Mouse (Mus musculus) yolk sac, embryonic 10.5 days (tissue): ENCODE measurements around the gene Abcc9.

Experiments used
- DNase-seq: peaks from one replicate; pipeline ENCODE4 v3.0.0-alpha.2; 2017; ENCODE audit warnings: low spot score

Gene Abcc9

GRCm38 (mm10) chr6:142614324-142614723 lies 87.8 kb downstream of the Abcc9 start:
- no peak for DNase-seq

DNA sequence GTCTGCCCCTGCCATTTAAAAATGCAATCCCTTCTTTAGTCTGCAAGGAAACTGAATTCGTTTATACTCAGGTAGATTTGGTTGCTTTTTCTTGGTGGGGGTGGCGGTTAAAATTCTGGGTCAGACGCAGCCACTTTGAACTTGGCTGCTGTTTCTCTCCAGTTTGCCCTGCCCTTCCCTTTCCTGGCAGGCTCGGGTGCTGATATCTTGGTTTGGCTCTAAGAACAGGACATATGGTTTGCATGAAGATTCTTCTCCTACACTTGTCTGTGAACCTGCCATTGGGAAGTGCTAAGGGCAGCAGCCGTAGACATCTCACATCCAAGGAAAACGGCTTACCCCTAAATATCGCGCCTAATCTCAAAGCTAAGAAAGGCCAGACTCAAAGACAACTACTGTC lies 89.7 kb downstream of the Abcc9 start:
- no peak for DNase-seq

- no peak for DNase-seq
Observed at GRCm38 (mm10) chr6:142609401-142610373, 92.4 kb downstream of the Abcc9 start.

- DNase-seq: no peak
Observed at GRCm38 (mm10) chr6:142607080-142607479, 95.0 kb downstream of the Abcc9 start.

DNA sequence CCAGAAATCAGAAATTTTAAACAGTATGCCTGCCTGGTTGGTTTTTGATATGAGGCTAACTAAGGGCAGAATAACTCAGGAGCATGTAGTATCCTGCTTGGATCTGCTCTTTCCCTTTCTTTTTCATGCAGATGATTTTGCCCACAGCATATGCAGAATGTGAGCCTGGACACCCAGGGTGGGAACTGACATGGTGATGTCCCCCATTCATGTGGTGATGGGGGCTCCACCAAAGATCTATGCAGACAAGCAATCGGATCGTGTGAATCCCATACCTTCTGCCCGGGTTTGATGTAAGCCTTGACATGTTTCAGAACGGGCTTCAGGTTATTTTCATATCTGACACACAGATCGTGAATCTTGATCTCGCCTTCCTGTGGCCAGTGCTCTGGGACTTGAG lies 99.3 kb downstream of the Abcc9 start:
- DNase-seq: no peak

DNA sequence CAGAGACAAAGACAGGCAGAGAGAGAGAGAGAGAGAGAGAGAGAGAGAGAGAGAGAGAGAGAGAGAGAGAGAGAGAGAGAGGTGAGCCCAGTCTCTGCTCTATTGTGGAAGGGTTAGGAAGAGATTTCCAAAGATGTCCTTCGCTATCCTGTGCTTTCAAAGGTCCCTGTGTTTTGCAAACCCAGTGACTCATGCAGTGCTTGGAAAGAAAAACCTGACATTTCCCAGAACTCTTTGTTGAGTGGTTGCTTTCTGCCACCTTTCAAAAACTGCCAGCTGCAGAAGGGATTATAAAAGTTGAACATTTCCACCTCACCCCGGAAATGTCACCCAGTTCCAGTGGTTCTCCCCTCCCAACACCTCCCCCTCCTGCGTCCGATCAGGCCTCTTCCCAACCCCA lies 123.3 kb downstream of the Abcc9 start:
- DNase-seq: no peak

GRCm38 (mm10) chr6:142577801-142578200 lies 124.3 kb downstream of the Abcc9 start:
- no peak for DNase-seq

- DNase-seq: no peak
Observed at GRCm38 (mm10) chr6:142572876-142573275, 129.2 kb downstream of the Abcc9 start.

GRCm38 (mm10) chr6:142571629-142572360 lies 130.3 kb downstream of the Abcc9 start:
- peak; percentile 21 for DNase-seq

DNA sequence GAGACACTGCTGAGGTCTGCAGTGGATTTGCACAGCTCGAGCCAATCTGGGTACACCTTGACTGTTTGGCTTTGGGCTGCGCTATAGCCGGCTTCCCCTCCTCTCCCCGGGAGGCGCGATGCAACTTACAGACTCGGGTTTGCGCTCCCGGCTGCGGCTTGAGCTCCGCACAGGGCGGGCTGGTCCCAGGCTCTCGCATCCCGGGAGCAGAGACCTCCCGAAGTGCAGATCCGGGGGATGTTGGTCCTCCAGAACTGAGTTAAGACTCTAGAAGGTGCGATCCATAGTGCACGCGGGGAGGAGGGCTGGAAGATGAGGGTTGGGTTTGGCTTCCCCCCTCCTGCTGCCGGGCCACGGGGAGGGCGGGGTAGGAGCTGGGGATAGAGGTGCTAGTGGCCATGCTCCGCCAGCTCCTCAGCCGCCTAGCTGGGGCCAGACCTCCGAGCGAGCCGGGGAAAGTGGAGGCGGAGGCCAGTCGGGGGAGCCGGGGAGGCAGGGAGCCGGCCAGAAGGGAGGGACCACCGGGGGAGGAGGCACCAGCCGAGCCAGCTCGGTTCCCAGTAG lies 131.0 kb downstream of the Abcc9 start, which contains the start of gene Kcnj8:
Kcnj8 (minus strand) TSS at position 560 of the 564 bp plus-strand sequence.
- DNase-seq: peak; percentile 66

GRCm38 (mm10) chr6:142570046-142570770 lies 131.9 kb downstream of the Abcc9 start:
- no peak for DNase-seq

- DNase-seq: no peak
Observed at GRCm38 (mm10) chr6:142568713-142569357, 133.3 kb downstream of the Abcc9 start.

GRCm38 (mm10) chr6:142567452-142567851 lies 134.7 kb downstream of the Abcc9 start:
- peak; percentile 26 for DNase-seq

DNA sequence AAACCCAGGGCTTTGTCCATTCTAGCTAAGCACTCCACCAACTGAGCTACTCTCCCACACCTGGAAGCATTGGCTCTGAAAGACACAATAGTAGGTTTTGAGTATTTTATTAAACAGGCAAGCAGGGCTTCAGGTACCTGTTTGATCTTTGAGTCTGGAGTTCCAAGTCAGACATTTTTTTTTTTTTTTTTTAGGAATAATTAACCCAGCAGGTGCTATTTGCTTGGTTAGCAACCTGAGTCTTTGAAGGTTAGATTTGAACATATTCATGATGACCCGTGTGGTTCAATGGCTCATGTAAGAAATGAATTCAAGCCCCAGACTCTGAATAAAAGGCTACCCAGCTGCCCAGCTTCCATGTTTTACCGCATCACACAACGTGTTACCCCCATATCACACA lies 137.4 kb downstream of the Abcc9 start:
- no peak for DNase-seq

DNA sequence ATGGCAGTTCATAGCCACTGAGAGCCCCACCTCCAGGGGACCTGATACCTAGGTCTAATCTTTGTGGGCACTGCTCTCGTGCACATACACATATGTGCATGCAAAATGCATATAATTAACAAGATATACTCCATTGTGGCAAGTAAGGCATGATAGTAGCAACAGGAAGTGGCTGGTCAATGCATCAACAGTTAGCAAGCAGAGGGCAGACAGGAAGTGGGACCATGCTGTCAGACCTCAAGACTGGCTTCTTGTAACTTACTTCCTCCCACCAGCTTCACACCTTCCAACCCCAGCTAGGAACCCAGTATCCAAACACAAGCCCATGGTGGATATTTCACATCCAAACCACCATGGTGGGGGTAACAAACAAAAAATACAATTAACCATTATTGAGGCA lies 141.0 kb downstream of the Abcc9 start:
- DNase-seq: no peak

- DNase-seq: no peak
Observed at GRCm38 (mm10) chr6:142558772-142559679, 143.1 kb downstream of the Abcc9 start.

DNA sequence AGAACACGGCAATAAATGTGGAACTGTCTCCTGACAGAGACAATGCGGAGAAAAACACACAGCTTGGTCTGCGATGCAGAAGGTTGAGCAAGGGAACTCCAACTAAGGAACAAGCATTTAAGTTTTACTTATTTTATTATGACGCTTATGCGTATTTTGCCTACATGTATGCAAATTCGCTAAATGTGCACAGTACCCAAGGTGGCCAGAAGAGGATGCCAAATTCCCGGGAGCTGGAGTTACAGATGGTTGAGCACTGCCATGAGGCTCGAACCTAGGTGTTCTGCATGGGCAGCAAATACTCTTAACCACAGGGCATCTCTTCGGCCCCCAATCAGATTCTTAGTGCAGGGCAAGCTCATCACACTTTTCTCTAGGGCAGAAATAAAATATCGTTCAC lies 144.0 kb downstream of the Abcc9 start:
- DNase-seq: no peak

DNA sequence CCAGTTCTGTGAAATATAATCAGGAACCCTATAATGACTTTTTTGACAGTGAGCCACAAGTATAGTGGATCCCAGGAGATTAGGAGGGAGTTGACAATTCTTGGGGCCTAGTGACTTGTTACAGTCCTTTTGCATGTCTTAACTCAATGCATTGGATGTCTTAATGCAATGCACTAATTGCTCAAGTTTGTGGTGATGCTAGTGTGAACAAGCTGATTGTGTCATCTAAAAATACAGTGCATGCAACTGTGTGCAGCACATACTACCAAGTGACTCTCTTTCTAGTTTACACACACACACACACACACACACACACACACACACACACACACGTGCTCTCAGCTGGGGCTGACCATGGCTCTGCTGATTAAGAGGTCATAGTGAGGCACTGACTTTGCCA lies 146.1 kb downstream of the Abcc9 start:
- DNase-seq: no peak

GRCm38 (mm10) chr6:142551482-142551881 lies 150.6 kb downstream of the Abcc9 start:
- DNase-seq: no peak

GRCm38 (mm10) chr6:142550871-142551270 lies 151.2 kb downstream of the Abcc9 start:
- no peak for DNase-seq
